Mouse (Mus musculus): ENCODE measurements around the gene Satb2. TPM values are rescaled to one million over a fixed set of nuclear protein-coding genes. Genes with fewer than 3 reads are reported as not detected.
"Not testable (repeated sequence)": the region's sequence is repeated elsewhere in the genome, so short reads cannot be mapped to it uniquely, and the experiment has no call there.

The Satb2 gene
- polyA plus RNA-seq, 1 experiment from 2014 or later, result 0.04 TPM

DNA sequence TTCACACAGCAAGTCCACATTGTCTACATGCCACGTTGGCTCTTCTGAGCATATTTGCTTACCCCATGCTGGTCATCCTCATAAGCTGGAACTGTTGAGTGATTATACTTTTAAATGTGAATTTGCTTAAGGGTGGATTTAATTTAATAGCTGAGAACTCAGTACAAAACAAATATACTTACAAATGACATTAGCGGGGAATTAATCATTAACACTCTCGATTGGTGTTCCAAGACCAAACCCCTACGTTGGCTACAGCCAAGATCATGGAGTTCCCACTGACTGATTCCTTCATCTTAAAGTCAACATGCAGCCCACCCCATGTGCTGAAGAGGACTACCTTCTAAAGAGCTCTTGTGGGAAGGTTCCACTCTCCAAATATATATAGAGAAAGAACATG lies 165.5 kb downstream of the Satb2 start:
- Histone ChIP-seq H3K4me1 (ENCODE audit: control insufficient read depth, low read depth, low read length) (no peaks in the 10 kb centered on the region), H3K4me3 (ENCODE audit: low read depth, low read length) (no peak overlapping the region), H3K9me3 (replicated peaks; ENCODE audit: control insufficient read depth, low read length) (no peaks in the 10 kb centered on the region), H3K27ac (ENCODE audit: low read length) (no peak overlapping the region), H3K36me3 (ENCODE audit: control insufficient read depth, insufficient read depth) (no peaks in the 10 kb centered on the region), H3K27me3 (ENCODE audit: control insufficient read depth, insufficient read depth, low read depth, low read length) (no peaks in the 10 kb centered on the region), H3K4me2 (ENCODE audit: low read depth, low read length) (no peak overlapping the region), H3K9ac (ENCODE audit: low read depth, low read length) (no peak overlapping the region)
- ATAC-seq (ENCODE audit: low read depth), result no peak
- WGBS (ENCODE audit: insufficient replicate concordance), result 66% methylated on average over 4 of the region's 4 CpGs

DNA sequence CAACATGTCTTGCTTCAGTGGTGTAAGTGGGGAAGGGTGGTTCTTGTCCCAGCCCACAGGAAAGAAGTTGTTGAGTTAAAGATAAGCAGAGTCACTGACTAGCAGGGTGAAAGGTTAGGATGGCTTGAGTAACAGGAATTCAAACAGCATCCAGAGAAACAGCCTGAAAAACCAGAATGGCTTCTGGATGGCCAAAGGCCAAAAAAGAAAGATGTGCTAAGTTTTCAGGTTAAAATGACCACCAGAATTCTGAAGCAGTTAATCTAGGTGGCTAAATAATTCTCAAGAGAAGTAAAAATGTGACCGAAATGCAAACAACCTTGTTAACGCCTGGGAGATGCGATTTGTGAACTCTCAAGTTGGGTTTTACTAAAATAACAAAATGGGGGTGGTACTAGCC lies 167.0 kb downstream of the Satb2 start:
- H3K4me3 ChIP-seq (ENCODE audit: low read depth, low read length), result no peak overlapping the region
- no peak for ATAC-seq (ENCODE audit: low read depth)
- 75% methylated on average over 3 of the region's 3 CpGs for WGBS (ENCODE audit: insufficient replicate concordance)

DNA sequence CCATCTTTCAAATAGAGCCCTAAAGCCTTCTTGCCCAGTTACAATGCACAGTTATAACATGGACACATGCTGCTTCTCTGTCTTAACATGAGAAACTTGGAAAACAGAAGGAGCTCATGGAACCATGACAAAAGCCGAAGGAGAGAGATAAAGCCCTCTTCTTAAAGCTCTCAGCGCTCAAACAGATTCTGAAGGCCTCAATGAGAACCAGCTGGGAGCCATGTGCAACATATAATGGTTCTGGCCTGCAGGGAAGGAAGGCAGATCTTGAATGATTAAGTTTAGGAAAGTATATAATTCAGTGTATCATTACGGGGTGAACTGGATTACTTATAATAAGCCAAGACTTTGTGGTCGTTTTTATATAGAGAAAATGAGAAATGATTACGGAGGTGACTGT lies 172.4 kb downstream of the Satb2 start:
- H3K4me3 ChIP-seq (ENCODE audit: low read depth, low read length), result no peak overlapping the region
- H3K9me3 ChIP-seq (replicated peaks; ENCODE audit: control insufficient read depth, low read length), result no peaks in the 10 kb centered on the region
- H3K4me2 ChIP-seq (ENCODE audit: low read depth, low read length), result no peak overlapping the region
- H3K36me3 ChIP-seq (ENCODE audit: control insufficient read depth, insufficient read depth), result no peaks in the 10 kb centered on the region
- H3K27me3 ChIP-seq (ENCODE audit: control insufficient read depth, insufficient read depth, low read depth, low read length), result no peaks in the 10 kb centered on the region
- H3K27ac ChIP-seq (ENCODE audit: low read length), result no peak overlapping the region
- ATAC-seq (ENCODE audit: low read depth), result no peak
- WGBS (ENCODE audit: insufficient replicate concordance), result 58% methylated on average over 5 of the region's 5 CpGs
- H3K9ac ChIP-seq (ENCODE audit: low read depth, low read length), result no peak overlapping the region
- H3K4me1 ChIP-seq (ENCODE audit: control insufficient read depth, low read depth, low read length), result no peaks in the 10 kb centered on the region

More for the DNA sequence above, 167.0 kb downstream of the Satb2 start:
- no peaks in the 10 kb centered on the region for H3K4me1 ChIP-seq (ENCODE audit: control insufficient read depth, low read depth, low read length)
- no peaks in the 10 kb centered on the region for H3K9me3 ChIP-seq (replicated peaks; ENCODE audit: control insufficient read depth, low read length)
- H3K36me3 ChIP-seq (ENCODE audit: control insufficient read depth, insufficient read depth), result no peaks in the 10 kb centered on the region
- no peaks in the 10 kb centered on the region for H3K27me3 ChIP-seq (ENCODE audit: control insufficient read depth, insufficient read depth, low read depth, low read length)
- H3K4me2 ChIP-seq (ENCODE audit: low read depth, low read length), result no peak overlapping the region
- H3K9ac ChIP-seq (ENCODE audit: low read depth, low read length), result no peak overlapping the region
- no peak overlapping the region for H3K27ac ChIP-seq (ENCODE audit: low read length)

DNA sequence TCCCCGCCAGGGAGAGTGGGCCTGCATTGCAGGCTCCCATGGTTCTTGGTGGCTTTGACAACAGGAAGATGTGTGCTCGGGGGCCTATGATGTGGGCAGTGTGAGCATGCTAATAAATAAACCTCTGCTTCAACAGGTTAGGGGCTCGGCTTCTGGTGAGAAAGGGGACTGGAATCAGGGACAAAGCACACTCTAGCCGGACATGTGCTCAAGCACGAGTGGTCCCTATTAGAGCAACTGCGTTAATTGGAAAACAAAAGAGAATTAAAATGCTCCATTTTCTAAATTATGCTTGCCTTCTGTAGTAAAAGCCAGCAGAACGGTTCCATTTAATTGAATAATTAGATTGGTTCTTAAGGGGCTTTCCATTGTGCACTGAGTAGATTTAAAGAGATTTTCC lies 177.8 kb downstream of the Satb2 start:
- Histone ChIP-seq H3K4me2 (ENCODE audit: low read depth, low read length) (no peak overlapping the region), H3K36me3 (ENCODE audit: control insufficient read depth, insufficient read depth) (no peaks in the 10 kb centered on the region), H3K27ac (ENCODE audit: low read length) (no peak overlapping the region), H3K9ac (ENCODE audit: low read depth, low read length) (no peak overlapping the region), H3K27me3 (ENCODE audit: control insufficient read depth, insufficient read depth, low read depth, low read length) (no peaks in the 10 kb centered on the region), H3K4me3 (ENCODE audit: low read depth, low read length) (no peak overlapping the region), H3K4me1 (ENCODE audit: control insufficient read depth, low read depth, low read length) (no peaks in the 10 kb centered on the region), H3K9me3 (replicated peaks; ENCODE audit: control insufficient read depth, low read length) (no peaks in the 10 kb centered on the region)
- WGBS (ENCODE audit: insufficient replicate concordance), result 68% methylated on average over 7 of the region's 7 CpGs
- no peak for ATAC-seq (ENCODE audit: low read depth)

DNA sequence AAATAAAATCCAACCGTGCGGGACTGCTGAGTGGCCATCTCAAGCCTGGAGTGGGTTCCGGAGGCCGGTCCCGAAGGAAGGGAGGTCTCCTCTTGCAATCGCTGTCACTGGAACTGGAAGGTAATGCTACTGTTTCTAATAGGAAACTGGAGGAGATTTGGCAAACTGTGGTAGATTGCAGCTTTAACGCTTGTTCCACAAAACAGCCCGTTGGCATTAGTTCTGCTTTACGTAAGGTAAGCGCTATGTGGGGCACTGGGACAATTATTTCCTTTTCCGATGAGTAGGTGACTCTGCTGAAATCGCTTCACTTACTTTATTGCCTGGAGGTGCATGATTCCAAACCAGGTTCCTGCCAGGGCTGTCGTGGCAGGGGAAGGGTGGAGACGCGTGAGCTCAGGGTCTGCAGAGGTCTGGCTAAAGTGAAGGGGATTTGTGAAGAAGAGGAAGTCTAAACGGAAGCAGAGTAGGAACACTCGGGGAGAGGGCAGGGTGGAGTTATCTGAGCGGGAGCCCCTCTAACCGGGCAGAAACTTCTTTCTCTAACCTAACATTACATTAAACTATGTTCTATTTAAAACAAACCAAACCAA lies 183.3 kb downstream of the Satb2 start:
- ATAC-seq (ENCODE audit: low read depth), result no peak
- 39% methylated on average over 19 of the region's 19 CpGs for WGBS (ENCODE audit: insufficient replicate concordance)

DNA sequence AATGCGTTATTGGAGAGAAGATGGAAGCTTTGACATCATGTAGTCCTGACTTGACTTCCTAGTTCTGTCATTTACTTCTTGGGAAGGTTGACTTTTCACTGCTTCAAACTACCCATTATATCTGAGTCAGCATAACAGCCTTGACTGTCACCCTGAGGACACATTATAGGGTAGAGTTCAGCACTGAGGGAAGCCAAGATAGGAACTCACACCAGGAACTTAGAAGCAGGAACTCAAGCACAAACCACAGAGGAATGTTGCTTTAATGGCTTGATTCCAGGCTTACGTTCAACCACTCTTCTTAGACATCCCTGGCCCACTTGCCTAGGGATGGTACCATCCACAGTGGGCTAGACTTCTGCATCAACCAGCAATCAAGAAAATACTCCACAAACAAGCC lies 188.8 kb downstream of the Satb2 start:
- H3K4me2 ChIP-seq (ENCODE audit: low read depth, low read length), result no peak overlapping the region
- no peaks in the 10 kb centered on the region for H3K4me1 ChIP-seq (ENCODE audit: control insufficient read depth, low read depth, low read length)
- H3K36me3 ChIP-seq (ENCODE audit: control insufficient read depth, insufficient read depth), result no peaks in the 10 kb centered on the region
- no peak for ATAC-seq (ENCODE audit: low read depth)
- no peak overlapping the region for H3K4me3 ChIP-seq (ENCODE audit: low read depth, low read length)
- H3K9me3 ChIP-seq (replicated peaks; ENCODE audit: control insufficient read depth, low read length), result no peaks in the 10 kb centered on the region
- 46% methylated on average over 2 of the region's 2 CpGs for WGBS (ENCODE audit: insufficient replicate concordance)
- no peak overlapping the region for H3K9ac ChIP-seq (ENCODE audit: low read depth, low read length)
- H3K27ac ChIP-seq (ENCODE audit: low read length), result no peak overlapping the region
- H3K27me3 ChIP-seq (ENCODE audit: control insufficient read depth, insufficient read depth, low read depth, low read length), result no peaks in the 10 kb centered on the region

More for the DNA sequence above, 183.3 kb downstream of the Satb2 start:
- Histone ChIP-seq H3K36me3 (ENCODE audit: control insufficient read depth, insufficient read depth) (no peaks in the 10 kb centered on the region), H3K4me2 (ENCODE audit: low read depth, low read length) (no peak overlapping the region), H3K9me3 (replicated peaks; ENCODE audit: control insufficient read depth, low read length) (no peaks in the 10 kb centered on the region), H3K9ac (ENCODE audit: low read depth, low read length) (no peak overlapping the region), H3K4me3 (ENCODE audit: low read depth, low read length) (0 out of 2 replicates have a peak overlapping the region, but pooled peaks have one; percentile 1), H3K27me3 (ENCODE audit: control insufficient read depth, insufficient read depth, low read depth, low read length) (no peaks in the 10 kb centered on the region), H3K27ac (ENCODE audit: low read length) (no peak overlapping the region), H3K4me1 (ENCODE audit: control insufficient read depth, low read depth, low read length) (no peaks in the 10 kb centered on the region)

GRCm38 (mm10) chr1:56782139-56782538 lies 196.3 kb downstream of the Satb2 start:
- not testable (repeated sequence) for H3K9me3 ChIP-seq (replicated peaks; ENCODE audit: control insufficient read depth, low read length); H3K4me3 ChIP-seq (ENCODE audit: low read depth, low read length); H3K9ac ChIP-seq (ENCODE audit: low read depth, low read length); H3K4me1 ChIP-seq (ENCODE audit: control insufficient read depth, low read depth, low read length); H3K27ac ChIP-seq (ENCODE audit: low read length); H3K36me3 ChIP-seq (ENCODE audit: control insufficient read depth, insufficient read depth); H3K4me2 ChIP-seq (ENCODE audit: low read depth, low read length); H3K27me3 ChIP-seq (ENCODE audit: control insufficient read depth, insufficient read depth, low read depth, low read length)
- ATAC-seq (ENCODE audit: low read depth), result peak; percentile 97
- WGBS (ENCODE audit: insufficient replicate concordance), result 76% methylated on average over 13 of the region's 13 CpGs

GRCm38 (mm10) chr1:56764205-56764604 lies 214.2 kb downstream of the Satb2 start:
- Histone ChIP-seq H3K27me3 (ENCODE audit: control insufficient read depth, insufficient read depth, low read depth, low read length) (no peaks in the 10 kb centered on the region), H3K9me3 (replicated peaks; ENCODE audit: control insufficient read depth, low read length) (no peaks in the 10 kb centered on the region), H3K4me1 (ENCODE audit: control insufficient read depth, low read depth, low read length) (no peaks in the 10 kb centered on the region), H3K27ac (ENCODE audit: low read length) (no peak overlapping the region), H3K9ac (ENCODE audit: low read depth, low read length) (no peak overlapping the region), H3K36me3 (ENCODE audit: control insufficient read depth, insufficient read depth) (no peaks in the 10 kb centered on the region), H3K4me3 (ENCODE audit: low read depth, low read length) (no peak overlapping the region), H3K4me2 (ENCODE audit: low read depth, low read length) (no peak overlapping the region)
- ATAC-seq (ENCODE audit: low read depth), result no peak
- WGBS (ENCODE audit: insufficient replicate concordance), result 53% methylated on average over 1 of the region's 1 CpGs

GRCm38 (mm10) chr1:56761512-56761911 lies 216.9 kb downstream of the Satb2 start:
- no peaks in the 10 kb centered on the region for H3K4me1 ChIP-seq (ENCODE audit: control insufficient read depth, low read depth, low read length)
- H3K4me3 ChIP-seq (ENCODE audit: low read depth, low read length), result no peak overlapping the region
- H3K9ac ChIP-seq (ENCODE audit: low read depth, low read length), result no peak overlapping the region
- H3K9me3 ChIP-seq (replicated peaks; ENCODE audit: control insufficient read depth, low read length), result no peaks in the 10 kb centered on the region
- no peaks in the 10 kb centered on the region for H3K36me3 ChIP-seq (ENCODE audit: control insufficient read depth, insufficient read depth)
- no peak for ATAC-seq (ENCODE audit: low read depth)
- H3K27me3 ChIP-seq (ENCODE audit: control insufficient read depth, insufficient read depth, low read depth, low read length), result no peaks in the 10 kb centered on the region
- H3K4me2 ChIP-seq (ENCODE audit: low read depth, low read length), result no peak overlapping the region
- 56% methylated on average over 1 of the region's 1 CpGs for WGBS (ENCODE audit: insufficient replicate concordance)
- H3K27ac ChIP-seq (ENCODE audit: low read length), result no peak overlapping the region

Measured in liver, embryonic 16.5 days (tissue).